Mouse (Mus musculus): ENCODE data around the gene Tuba3a. TPM values are rescaled to one million over a fixed set of nuclear protein-coding genes. Genes with fewer than 3 reads are reported as not detected.
"Not testable (repeated sequence)": the region's sequence is repeated elsewhere in the genome, so short reads cannot be mapped to it uniquely, and the experiment has no call there.

Tuba3a gene
- total RNA-seq, 2 experiments from 2014 or later = not detected

DNA sequence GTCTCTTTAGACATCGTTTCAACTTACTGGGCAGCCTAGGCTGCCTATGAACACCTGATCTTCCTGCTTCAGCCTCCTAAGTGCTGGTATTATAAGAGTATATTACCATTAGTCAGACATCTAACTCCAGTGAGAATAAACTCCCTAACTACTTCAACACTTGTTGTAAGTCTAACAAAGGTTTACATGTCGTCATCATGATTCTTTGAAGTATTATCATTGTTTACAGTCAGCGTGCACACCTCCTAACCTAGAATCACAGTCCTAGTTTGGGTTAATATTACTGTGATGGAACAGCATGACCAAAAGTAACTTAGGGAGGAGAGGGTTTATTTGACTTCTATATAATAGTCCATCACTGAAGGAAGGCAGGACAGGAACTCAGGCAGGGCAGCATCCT is 18.4 kb downstream of the Tuba3a start:
- DNase-seq (ENCODE audit: low spot score in 2 of 2) = no peak

DNA sequence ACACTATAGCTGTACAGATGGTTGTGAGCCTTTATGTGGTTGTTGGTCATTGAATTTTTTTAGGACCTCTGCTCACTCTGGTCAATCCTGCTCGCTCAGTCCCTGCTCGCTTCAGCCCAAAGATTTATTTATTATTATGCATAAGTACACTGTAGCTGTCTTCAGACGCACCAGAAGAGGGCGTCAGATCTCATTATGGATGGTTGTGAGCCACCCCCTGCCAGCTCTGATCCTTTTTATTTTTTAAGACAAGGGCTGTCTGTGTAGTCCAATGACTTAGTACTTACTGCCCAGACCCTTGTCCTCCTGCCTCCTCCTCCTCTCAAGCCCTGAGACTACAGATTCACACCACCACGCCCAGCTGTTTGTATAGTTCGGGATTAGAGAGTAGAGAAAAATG is 19.2 kb downstream of the Tuba3a start:
- DNase-seq (ENCODE audit: low spot score in 2 of 2) = not testable (repeated sequence)

DNA sequence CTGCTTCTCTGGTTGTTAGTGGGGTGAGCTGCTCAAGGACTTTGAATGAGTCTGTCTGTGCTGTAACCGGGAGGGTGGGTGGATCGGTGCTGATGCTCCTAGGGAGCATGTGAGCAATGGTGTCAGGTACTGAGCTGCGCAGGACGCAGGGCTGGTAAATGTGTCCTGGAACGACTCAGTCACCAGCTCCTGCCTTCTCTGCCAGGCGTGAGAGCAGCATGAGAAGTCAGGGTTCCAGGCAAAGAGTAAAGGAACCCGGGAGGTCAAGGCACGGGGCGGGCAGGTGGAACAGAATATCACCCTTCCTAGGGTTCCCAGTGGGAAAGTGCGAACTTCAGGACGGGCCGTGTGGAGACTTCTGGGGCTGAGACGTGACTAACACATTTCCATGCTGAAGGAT is 19.8 kb downstream of the Tuba3a start:
- no peak for DNase-seq (ENCODE audit: low spot score in 2 of 2)

DNA sequence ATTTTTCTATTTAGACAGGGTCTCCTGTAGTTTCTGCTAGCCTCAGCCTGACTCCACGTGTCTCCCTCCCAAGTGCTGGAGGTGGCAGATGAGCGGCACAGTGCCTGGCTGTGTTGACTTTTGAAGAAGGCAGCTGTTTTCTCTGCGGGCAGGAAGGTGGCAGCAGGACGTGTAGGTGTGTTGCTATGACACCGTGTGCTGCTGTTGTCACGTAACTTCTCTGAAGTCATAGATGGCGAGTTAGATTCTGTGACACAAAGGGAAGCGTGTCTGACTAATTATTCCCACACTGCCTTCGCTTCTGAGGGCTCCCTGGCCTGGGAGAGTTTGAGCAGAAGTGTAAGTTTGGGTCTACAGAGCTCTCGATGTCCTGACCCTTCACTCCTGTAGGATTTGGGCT is 20.6 kb downstream of the Tuba3a start:
- DNase-seq (ENCODE audit: low spot score in 2 of 2) = no peak

DNA sequence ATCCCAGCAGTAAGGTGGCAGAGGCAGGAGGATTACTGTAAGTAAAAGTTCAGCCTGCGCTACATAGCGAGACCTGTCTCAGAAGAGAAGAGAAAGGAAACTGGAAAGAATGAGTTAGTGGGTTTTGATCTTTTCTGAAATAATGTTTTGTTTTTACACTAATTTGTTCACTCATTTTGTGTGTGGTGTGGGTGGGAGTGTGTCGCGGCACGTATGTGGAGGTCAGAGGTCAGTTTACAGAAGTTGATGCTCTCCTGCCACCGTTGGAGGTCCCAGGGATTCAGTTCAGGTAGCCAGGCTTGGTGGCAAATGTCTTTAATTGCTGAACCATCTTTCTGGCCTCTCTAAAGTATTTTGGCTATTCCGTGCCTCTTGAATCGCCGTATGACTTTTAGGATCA is 21.6 kb downstream of the Tuba3a start:
- no peak for DNase-seq (ENCODE audit: low spot score in 2 of 2)

DNA sequence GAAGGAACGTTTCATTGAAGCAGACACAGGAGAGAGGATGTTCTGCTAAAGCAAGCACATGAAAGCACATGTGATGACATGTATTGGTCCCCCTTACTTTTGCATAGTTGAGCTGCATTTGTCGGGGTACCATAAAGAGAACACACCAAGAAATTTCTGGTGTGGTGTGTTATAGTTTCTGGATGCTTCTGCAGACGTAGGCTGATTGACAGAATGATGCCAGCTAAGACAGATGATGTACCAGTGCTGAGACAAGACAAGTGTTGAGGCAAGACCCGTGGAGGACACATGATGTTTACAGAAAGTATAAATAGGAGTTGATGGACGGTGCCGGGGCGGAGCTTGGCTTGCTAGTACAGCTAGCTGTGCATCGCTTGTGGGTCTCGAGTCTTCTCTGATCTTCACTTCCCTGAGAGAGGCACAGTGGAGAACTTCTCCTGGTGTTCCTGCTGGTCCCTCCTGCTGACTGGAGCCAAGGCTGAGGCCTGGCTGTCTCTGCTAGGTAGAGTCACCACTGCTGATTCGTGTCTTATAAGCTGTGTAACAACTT is 25.8 kb downstream of the Tuba3a start:
- no peak for DNase-seq (ENCODE audit: low spot score in 2 of 2)

DNA sequence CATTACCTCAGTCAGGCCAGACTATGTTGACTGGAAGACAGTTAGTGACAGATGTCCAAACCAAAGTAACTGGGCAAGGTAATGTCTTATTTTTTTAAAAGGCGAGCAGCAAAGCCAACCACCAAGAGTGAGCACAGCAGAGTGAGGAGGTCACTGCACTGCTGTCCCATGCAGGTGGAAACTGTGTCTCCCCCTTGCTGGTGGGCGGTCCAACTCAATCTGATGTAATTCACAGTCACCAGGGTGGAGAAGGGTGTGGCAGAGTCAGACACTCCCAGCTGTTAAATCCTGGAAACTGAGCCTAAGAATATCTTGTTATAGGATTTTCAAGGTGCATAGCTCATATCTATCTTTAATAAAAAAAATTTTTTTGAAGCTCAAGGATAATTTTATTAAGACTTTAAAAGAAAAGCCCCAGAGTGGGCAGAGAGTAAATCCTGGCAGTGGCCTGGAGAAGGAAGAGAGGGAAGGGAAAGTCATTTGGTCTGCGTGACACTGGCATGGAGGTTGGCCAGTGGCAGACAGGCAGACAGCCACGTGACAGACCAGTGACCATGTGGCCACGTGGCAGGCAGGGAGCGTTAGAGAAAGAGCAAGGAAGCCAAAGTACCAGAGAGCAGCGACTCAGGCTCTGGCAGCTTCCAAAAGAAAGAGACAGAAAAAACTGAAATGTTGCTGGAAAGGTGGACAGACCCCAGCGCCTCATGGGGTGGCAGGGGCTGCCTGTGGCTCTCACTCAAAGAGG is 29.4 kb downstream of the Tuba3a start:
- peak in 1 of 2 experiments; percentile 39 for DNase-seq (ENCODE audit: low spot score in 2 of 2)

DNA sequence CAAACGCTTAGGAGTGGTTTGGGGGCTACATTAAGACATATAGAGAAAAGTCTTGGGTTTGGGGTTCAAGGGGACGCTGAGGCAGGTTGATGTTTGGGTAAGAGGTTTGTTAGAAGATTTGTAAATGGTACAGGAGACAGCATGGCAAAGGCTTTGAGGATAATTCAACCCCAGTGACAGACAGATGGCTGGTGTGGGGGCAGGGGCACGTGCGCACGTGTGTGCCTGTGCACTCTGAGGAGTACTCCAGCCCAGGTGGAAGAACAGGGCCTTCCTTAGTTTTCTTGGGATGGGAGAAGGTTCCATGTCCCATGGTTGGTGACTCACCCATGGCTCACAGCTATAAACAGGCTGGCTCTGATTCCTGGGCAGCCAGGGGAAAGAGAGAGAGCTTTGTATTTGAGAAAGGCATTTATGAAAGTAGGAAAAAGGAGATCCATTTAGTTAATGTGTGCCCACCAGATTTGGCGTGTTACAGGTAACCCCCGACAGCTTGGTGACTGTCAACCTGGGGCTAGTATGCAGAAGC is 30.3 kb downstream of the Tuba3a start:
- DNase-seq (ENCODE audit: low spot score in 2 of 2) = no peak

DNA sequence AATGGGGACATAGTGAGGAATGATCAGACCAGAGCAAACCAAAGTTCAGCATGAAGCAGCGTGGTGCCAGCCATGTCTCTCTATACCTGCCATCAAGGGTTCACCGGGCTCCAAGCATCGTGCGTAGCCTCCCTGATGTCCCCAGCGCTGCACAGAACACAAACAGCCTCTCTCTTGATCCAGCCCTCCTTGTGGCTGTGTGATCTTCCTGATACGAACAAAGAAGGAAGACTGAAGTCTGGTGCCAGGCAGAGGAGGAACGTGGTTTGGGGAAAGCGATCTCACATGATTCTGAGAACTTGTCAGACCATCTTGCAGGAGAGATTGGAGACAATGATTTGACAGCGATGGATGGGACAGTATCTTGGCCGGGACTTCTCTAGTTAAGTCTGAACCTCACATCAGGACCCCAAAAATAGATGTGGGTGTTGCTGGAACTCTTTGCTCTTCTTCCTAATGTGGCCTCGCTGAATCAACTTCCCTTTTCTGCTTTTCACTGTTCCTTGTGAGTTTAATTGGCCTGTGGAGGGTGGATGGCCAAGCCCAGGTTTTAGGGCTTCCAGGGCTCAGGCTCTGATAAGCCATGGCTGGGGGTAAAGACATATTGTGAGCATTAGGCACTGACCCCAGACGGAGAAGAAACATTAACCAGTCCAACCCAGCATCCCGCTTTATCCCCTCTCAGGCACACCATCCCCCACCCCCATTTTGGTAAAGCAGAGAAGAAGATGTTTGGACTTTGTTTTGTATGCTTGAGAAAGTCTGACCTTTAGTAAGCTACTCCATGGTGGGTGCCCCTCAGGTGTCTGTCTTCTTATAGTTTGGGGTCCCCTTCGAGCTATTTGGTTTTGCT is 31.8 kb downstream of the Tuba3a start:
- no peak for DNase-seq (ENCODE audit: low spot score in 2 of 2)

DNA sequence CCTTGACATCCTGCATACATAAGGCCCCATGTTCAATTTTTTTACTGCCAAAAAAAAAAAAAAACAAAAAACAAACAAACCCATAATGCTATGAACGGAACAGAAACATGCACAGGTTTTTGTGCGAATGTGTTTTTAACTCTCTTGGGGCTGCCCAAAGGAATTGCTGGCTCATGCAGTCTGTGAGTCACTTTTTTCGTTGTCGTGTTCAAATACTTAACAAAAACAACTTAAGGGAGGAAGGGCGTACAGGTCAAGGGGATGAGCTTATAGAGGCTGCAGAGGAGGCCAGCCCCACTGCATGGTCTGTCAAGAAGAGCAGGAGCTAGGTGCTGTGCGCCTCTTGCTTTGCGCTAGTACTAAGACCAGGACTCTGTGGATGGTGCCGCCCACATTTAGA is 33.1 kb downstream of the Tuba3a start:
- DNase-seq (ENCODE audit: low spot score in 2 of 2) = no peak

DNA sequence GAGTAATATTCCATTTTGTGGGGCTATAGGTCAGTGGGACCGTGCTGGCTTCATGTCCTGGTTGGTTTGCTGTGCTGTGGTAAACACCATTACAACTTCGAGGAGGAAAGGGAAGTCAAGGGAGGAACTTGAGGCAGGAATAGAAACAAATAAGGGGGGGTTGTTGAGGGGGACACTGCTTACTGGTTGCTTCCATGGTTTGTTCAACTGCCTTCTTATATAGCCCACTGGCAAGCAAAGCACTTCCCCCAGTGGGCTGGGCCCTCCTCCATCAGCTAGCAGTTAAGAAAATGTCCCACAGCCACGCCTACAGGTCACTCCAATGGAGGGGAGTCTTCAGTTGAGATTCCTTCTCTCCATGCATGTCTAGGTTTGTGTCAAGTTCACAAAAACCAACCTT is 33.6 kb downstream of the Tuba3a start:
- no peak for DNase-seq (ENCODE audit: low spot score in 2 of 2)

DNA sequence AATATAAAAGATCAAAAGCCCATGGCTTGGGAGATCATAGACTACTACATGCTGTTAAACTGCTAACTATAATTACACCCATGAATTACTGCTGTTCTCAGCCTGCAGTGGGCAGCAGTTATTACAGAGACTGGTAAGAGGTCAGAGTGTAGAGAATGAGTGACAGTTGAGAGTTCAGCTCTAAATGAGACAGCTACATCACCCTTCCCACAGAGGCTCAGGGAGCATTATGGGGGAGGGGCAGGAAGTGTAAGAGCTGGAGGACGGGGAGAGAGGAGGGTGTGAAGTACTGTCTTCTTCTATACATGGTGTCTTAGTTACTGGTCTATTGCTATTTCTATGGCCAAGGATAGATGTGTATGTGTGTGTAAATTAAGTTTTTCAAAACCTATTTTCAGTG is 41.3 kb downstream of the Tuba3a start:
- DNase-seq (ENCODE audit: low spot score in 2 of 2) = no peak

DNA sequence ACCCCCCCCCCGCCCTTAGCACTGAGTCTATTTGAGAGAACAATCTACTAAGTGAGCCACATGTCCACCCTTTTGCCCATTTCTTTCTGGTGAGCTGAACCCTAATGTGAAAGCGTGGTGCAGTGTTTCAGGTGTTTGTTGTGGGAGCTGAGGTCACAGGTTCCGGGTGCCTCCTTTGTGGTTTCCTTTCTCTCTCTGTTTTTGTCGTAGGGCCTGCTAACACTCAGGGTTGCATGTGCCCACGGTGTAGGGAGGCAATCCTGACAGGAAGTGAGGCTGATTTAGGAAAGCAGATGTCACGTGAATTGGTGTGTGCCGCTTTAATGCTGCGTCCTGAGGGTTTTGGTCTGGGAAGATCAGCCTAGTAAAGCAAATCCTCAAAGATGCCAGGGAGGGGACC is 44.3 kb downstream of the Tuba3a start:
- no peak for DNase-seq (ENCODE audit: low spot score in 2 of 2)

DNA sequence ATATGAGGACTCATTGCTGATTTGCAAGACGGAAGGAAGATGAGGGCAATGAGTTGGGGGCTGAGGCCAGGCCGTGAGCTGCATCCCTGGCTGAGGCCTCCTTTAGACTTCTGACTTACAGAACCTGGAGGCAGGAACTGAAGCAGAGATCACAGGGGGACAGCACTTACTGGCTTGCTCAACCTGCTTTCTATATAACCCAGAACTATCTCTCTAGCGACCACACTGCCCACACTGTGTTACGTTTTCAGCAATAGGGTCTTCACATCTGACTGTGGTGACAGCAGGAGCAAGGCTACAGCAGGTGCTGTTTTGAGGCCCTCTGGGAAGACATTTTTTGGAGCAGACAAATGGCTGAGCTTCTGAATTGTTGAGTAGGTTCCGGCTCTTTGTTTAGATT is 45.2 kb downstream of the Tuba3a start:
- DNase-seq (ENCODE audit: low spot score in 2 of 2) = no peak

DNA sequence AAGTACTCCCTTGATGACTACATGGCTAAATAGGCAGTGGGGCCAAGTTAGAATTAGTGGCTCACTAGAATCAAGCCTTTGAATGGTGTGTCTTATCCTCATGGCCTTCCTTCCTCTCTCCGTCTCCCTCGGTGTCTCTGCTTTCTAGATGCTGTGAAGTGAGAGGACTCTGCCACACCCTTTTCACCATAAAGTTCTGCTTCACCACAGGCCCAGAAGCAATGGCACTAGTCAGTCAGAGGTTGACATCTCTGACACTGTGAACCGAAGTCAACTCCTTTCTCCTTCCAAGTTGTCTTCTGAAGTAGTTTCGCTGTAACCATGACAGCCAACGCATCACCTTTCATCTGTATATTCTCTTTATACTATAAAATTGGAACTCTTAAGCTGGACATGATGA is 46.3 kb downstream of the Tuba3a start:
- DNase-seq (ENCODE audit: low spot score in 2 of 2) = no peak

DNA sequence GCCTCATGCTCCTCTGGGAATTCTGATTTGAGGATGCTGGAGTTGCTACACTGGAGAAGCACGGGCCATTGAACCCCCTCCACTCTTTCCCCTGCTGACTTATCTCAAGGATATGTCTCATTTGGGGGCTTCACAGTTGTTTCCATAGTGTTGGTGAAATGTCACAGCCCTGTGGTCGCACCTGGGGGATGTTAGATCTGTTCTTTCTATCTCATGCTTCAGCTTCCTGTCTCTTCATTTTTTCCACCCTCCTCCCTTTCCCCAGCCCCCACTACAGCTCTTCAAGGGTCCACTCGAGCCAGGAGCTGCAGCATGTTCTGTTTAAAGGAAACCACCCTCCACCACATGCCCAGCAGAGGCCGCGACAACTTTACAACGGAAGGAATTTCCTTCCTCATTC is 47.4 kb downstream of the Tuba3a start:
- DNase-seq (ENCODE audit: low spot score in 2 of 2) = no peak

DNA sequence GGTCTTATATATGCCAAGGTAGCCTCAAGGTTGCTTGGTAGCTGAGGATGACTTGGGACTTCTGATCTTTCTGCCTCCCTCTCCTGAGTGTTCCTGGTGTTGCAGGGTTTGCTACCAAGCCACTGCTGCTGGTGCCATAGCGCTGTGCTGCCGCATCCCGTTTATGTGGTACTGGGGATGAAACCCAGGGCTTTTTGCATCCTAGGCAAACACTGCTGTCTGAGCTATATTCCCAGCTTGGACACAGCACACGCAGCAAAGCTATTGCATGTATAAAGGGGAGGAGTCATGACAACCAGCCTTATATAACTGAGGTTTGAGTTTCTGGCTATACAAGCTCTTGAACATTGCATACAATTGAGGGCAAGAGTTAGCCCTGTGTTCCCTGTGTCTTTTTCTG is 48.4 kb downstream of the Tuba3a start:
- no peak for DNase-seq (ENCODE audit: low spot score in 2 of 2)

DNA sequence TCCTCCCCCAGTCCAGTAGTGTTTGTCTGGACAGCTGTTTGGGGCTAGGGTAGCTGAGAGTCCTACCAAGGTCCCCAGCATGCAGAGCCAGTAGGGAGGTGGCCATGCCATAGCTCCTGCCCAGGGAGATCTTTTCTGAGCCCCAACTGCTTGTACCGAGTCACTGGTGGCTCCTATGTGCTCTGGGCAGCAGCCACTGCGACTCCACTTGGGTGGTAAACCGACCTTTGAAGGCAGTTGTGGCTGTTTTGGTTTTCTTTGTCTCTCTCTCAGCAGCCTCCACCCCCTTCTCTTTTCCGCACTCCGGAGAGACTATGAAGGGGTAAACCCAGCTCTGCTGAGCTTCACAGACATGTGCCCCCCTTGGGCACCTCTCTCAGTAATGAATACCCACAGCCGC is 49.1 kb downstream of the Tuba3a start, which contains the start of gene Cd27:
TSS of gene Cd27 (minus strand) at position 229 of the 400 bp plus-strand sequence.
- DNase-seq (ENCODE audit: low spot score in 2 of 2) = no peak

DNA sequence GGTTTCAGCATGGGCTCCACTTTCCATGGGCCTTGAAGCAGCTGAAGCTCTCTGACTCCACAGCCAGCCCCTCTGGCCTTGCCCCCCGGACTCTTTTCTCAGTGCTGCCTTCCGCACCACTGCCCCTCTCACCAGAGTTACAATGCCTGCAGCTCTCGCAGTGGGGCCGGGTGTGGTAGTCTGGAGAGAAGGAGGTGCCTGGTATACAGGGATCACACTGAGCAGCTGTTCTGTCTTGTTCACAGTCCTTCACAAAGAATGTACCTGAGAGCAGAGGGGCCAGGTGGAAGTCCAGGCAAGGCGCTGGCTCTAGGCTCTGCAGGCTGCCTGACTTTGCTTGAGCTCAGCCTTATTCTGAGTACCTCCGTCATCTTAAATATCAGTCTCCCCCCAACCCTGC is 49.5 kb downstream of the Tuba3a start:
- DNase-seq (ENCODE audit: low spot score in 2 of 2) = no peak

DNA sequence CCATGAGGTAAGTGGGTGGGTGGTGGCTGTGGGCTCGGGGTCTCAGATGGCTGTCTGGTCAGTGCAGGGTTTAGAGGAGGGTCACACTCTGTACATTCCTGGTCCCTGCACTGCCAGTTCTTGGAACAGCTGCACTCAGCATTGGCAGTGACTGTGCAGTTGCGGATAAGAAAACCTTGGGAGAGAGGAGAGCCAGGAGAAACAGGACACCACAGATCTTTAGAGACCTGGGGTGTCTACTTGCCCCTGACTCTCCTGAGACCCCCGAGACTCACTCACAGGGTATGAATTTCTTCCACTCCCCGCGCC is 51.4 kb downstream of the Tuba3a start:
- no peak for DNase-seq (ENCODE audit: low spot score in 2 of 2)

DNA sequence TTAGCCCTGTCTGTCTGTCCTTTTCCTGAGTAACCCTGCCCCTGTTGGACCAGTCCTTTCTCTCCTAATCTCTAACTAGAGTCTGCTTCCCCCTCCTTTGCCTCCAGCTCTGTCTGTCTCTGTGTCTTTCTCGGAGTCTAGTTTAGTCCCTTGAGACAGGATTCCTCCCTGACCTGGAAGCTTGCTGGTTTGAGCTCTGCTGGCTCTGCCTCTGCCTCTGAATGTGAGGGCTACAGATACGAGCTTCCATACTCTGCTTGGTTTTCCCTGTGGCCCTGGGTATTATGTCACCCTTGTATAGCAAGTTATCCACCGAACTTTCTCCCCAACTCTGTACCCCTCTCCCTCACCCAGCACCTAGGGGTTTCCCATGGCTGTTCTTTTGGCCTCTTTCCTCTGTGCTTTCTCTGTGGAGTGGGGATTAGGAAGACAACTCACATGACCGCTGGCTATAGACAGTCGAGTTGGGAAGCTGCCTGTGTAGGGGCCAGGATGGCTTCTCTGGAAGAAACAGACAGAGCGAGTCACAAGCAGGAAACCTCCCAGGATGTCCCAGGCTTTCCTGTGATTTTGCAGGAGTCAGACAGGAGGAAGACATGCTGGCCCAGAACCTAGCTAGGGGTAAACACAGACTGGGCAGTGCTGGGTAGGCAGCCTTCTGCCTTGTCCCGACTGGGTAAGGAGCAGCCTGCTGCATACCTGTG is 51.9 kb downstream of the Tuba3a start:
- no peak for DNase-seq (ENCODE audit: low spot score in 2 of 2)

DNA sequence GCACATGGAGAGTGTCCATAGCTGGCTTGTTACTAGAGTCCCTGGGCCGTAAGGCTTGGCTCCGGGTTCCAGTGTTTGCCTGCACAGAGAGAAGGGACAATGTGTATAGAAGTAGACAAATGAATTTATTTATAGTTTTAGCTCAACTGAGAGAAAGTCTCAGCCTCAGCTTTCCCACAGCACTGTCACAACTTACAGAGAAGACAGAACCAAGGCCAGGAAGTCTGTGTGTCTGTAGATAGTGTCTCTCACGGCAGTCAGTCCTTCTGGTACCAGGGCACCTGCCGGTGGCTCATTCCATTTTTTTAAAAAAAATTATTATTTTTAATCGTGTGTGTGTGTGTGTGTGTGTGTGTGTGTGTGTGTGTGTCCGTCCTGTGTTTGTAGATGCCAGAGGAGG is 53.3 kb downstream of the Tuba3a start:
- DNase-seq (ENCODE audit: low spot score in 2 of 2) = no peak
